Comparison of ENCODE assay signal across 27 mouse cellular contexts in genomic region chr11:54823467-54823866, GRCm38 (mm10). TPM values are rescaled to one million over a fixed set of nuclear protein-coding genes. Genes with fewer than 3 reads are reported as not detected.
DNase-seq lines count a peak whose midpoint lies in the region; ATAC-seq lines count a peak whose summit lies in the region.
"Had no signal": no experiment of that assay in that cellular context is flagged by ENCODE, and none has a peak within 500 bp of the region (broad histone marks: within the 10 kb centered on the region; RNA-seq: fewer than 3 reads in every experiment).

No protein-coding gene starts in this region.

- intact Hi-C loops in left cerebral cortex, postnatal 36 days (cut with DNase I), result no loop called here

- no peaks in the 10 kb centered on the region for H3K27me3 ChIP-seq in intestine, embryonic 16.5 days (replicated peaks; ENCODE audit: control insufficient read depth, insufficient read depth, low read length)
- H3K27me3 ChIP-seq: intestine, embryonic 15.5 days; midbrain, embryonic 12.5 days; neural tube, embryonic 12.5 days had no signal

- no peak overlapping the region for H3K9ac ChIP-seq in intestine, embryonic 16.5 days (ENCODE audit: low read depth, low read length)
- H3K9ac ChIP-seq: intestine, embryonic 15.5 days; liver, embryonic 14.5 days; lung, embryonic 14.5 days; midbrain, embryonic 12.5 days; neural tube, embryonic 12.5 days had no signal

- H3K4me3 ChIP-seq in intestine, embryonic 16.5 days (ENCODE audit: low read length), result no peak overlapping the region
- H3K4me3 ChIP-seq: forebrain, embryonic 10.5 days; intestine, embryonic 15.5 days; midbrain, embryonic 12.5 days; neural tube, embryonic 12.5 days had no signal

- no peaks in the 10 kb centered on the region for H3K9me3 ChIP-seq in intestine, embryonic 16.5 days (ENCODE audit: control insufficient read depth, low read length)
- H3K9me3 ChIP-seq: intestine, embryonic 15.5 days; neural tube, embryonic 12.5 days had no signal

- H3K27ac ChIP-seq in intestine, embryonic 16.5 days (ENCODE audit: low read length), result no peak overlapping the region
- H3K27ac ChIP-seq: forebrain, embryonic 10.5 days; intestine, embryonic 15.5 days; liver, embryonic 14.5 days; midbrain, embryonic 12.5 days; neural tube, embryonic 12.5 days had no signal

- WGBS in intestine, embryonic 16.5 days, result 74% methylated on average over 4 of the region's 4 CpGs

- DNase-seq in frontal cortex, postnatal 10 days (ENCODE audit: low spot score in 2 of 2), result no peak
- DNase-seq in right cerebral cortex, adult 2 months (ENCODE audit: low spot score in 2 of 2), result peak; percentile 53 to 59
- no peak for DNase-seq in right cerebral cortex, postnatal 36 days (ENCODE audit: low spot score in 2 of 2)
- DNase-seq in left cerebral cortex, postnatal 36 days (ENCODE audit: low spot score in 2 of 2), result peak; percentile 38 to 53
- no peak for DNase-seq in B cell, adult 2 months
- no peak for DNase-seq in layer of hippocampus, adult 9-11 months
- DNase-seq: adrenal gland, adult 2 months; cerebellum, adult 11-12 months; cerebellum, postnatal 10 days; gastrocnemius, postnatal 25 days; heart, postnatal 36 days; kidney, adult 9 months; kidney, postnatal 14 days; layer of hippocampus, postnatal 36 days; lung, embryonic 14.5 days; retina, postnatal 1 day; spleen, adult 18-20 months; thymus, postnatal 14 days had no signal

- peak; percentile 83 for ATAC-seq in frontal cortex, adult (ENCODE audit: low TSS enrichment)
- no peak for ATAC-seq in intestine, embryonic 16.5 days
- ATAC-seq: CD4-positive, CD25-positive, alpha-beta regulatory T cell, adult 4 months; hindbrain, embryonic 16.5 days; intestine, embryonic 15.5 days had no signal

- no peaks in the 10 kb centered on the region for H3K36me3 ChIP-seq in intestine, embryonic 16.5 days (ENCODE audit: control insufficient read depth, insufficient read depth, low read length)
- H3K36me3 ChIP-seq: forebrain, embryonic 10.5 days; intestine, embryonic 15.5 days; midbrain, embryonic 12.5 days; neural tube, embryonic 12.5 days had no signal

- no peaks in the 10 kb centered on the region for H3K4me1 ChIP-seq in intestine, embryonic 16.5 days (ENCODE audit: control insufficient read depth, insufficient read depth, low read length)

- H3K4me2 ChIP-seq in intestine, embryonic 16.5 days (ENCODE audit: low read depth, low read length), result no peak overlapping the region
- H3K4me2 ChIP-seq: intestine, embryonic 15.5 days; lung, embryonic 14.5 days; midbrain, embryonic 12.5 days; neural tube, embryonic 12.5 days had no signal

RNA-seq across cellular contexts. Expression of gene Cdc42se2, which starts 36.0 kb away (rescaled TPM):
- 100 to 1,000 TPM; 130 to 148 TPM for total RNA-seq in left cerebral cortex, postnatal 36 days (2021)
- polyA plus RNA-seq in intestine, embryonic 16.5 days (2015; fragmentation: Nextera tagmentation; extraction: Ambion mirVana), result 70.0 and 72.9 TPM in 2 replicates

RNA-seq across cellular contexts. Expression of gene Lyrm7, which starts 37.2 kb away (rescaled TPM):
- 10 to 100 TPM; 29.0 to 32.0 TPM for total RNA-seq in left cerebral cortex, postnatal 36 days (2021)
- 9.7 and 12.7 TPM in 2 replicates for polyA plus RNA-seq in intestine, embryonic 16.5 days (2015; fragmentation: Nextera tagmentation; extraction: Ambion mirVana)

RNA-seq across cellular contexts. Expression of gene Hint1, which starts 42.7 kb away (rescaled TPM):
- total RNA-seq in left cerebral cortex, postnatal 36 days (2021), result 100 to 1,000 TPM; 231 to 246 TPM
- 674 and 732 TPM in 2 replicates for polyA plus RNA-seq in intestine, embryonic 16.5 days (2015; fragmentation: Nextera tagmentation; extraction: Ambion mirVana)

Comparison
In these comparisons a context has a peak if more than half of its experiments do, and no peak if none do; other contexts are left out.
1. DNase-seq: peak in right cerebral cortex, adult 2 months (2 of 2) and left cerebral cortex, postnatal 36 days (2 of 2); none in frontal cortex, postnatal 10 days (0 of 2), right cerebral cortex, postnatal 36 days (0 of 2), B cell, adult 2 months (0 of 2) and layer of hippocampus, adult 9-11 months (single experiment).